Mouse (Mus musculus) embryonic fibroblast, embryonic 13.5 days (primary cell): ENCODE measurements around the gene Map3k4. TPM values are rescaled to one million over a fixed set of nuclear protein-coding genes. Genes with fewer than 3 reads are reported as not detected.
"Not testable (repeated sequence)": the region's sequence is repeated elsewhere in the genome, so short reads cannot be mapped to it uniquely, and the experiment has no call there.

Experiments used
- H3K27ac ChIP-seq: 2 replicates; pipeline ENCODE4 v1.5.1; 2012; ENCODE audit warnings: low read length, control low read depth, inconsistent platforms; ENCODE audit not compliant: insufficient read depth
- H3K4me1 ChIP-seq: 2 replicates; pipeline ENCODE4 v1.6.1; 2011; ENCODE audit warnings: low read length; ENCODE audit not compliant: control insufficient read depth, insufficient read depth
- H3K4me3 ChIP-seq: 2 replicates; pipeline ENCODE4 v1.5.1; 2011; ENCODE audit warnings: mild to moderate bottlenecking, control low read depth, low read length; ENCODE audit not compliant: insufficient read depth
- CTCF ChIP-seq: IDR thresholded peaks from 2 replicates; pipeline ENCODE4 v1.5.1; 2011; ENCODE audit warnings: mild to moderate bottlenecking, control low read depth, low read length, moderate library complexity, borderline replicate concordance; ENCODE audit not compliant: insufficient read depth
- POLR2A ChIP-seq: IDR thresholded peaks from 2 replicates; pipeline ENCODE4 v1.6.1; 2011; ENCODE audit warnings: low read depth, mild to moderate bottlenecking, control low read depth, low read length, moderate library complexity
- polyA plus RNA-seq: library from polyadenylated mRNA; stranded (reverse); fragments of >200 nt; gene quantifications from 2 replicates; pipeline ENCODE4 v1.2.4, GENCODE M21; 2011; ENCODE audit warnings: low read depth; ENCODE audit not compliant: missing spikeins, insufficient read length

Gene Map3k4
- polyA plus RNA-seq, 1 experiment: 14.8 TPM

GRCm38 (mm10) chr17:12293571-12293970 lies 25.0 kb downstream of the Map3k4 start:
- TF ChIP-seq CTCF (no peak), POLR2A (no peak)
- Histone ChIP-seq H3K4me1 (peaks cover 31% of the 10 kb centered on the region), H3K27ac (0 out of 2 replicates have a peak overlapping the region, but pooled peaks have one; percentile 16), H3K4me3 (no peak overlapping the region)

- H3K27ac ChIP-seq: peak overlapping the region; percentile 21; the same call in 1 of the 2 replicates
- H3K4me3 ChIP-seq: no peak overlapping the region
- H3K4me1 ChIP-seq: peaks cover 31% of the 10 kb centered on the region
- no peak for TF ChIP-seq POLR2A
- no peak for TF ChIP-seq CTCF
Measured at GRCm38 (mm10) chr17:12292877-12293276, 25.7 kb downstream of the Map3k4 start.

DNA sequence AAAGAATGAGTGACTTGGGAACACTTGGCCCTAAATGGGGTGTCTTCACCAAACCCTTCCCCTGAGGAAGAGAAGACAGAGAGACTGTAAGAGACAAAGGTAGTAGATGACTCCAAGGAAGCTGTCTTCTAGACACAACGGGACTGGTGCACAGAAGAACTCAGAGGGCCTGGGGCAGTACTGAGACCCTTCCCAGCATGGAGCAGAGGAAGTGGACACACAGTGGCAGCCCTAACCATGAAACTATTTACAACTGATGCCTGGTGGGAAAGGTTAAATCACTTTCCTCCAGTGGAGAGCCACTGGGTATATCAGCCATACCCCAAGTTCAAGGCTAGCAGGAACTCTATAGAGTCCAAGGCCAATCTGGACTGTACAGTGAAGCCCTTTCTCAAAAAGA lies 26.2 kb downstream of the Map3k4 start:
- no peak overlapping the region for H3K4me3 ChIP-seq
- peaks cover 31% of the 10 kb centered on the region for H3K4me1 ChIP-seq
- H3K27ac ChIP-seq: peak overlapping the region; percentile 10; the same call in 1 of the 2 replicates
- TF ChIP-seq CTCF (no peak), POLR2A (no peak)

- peak overlapping the region; percentile 48 for H3K27ac ChIP-seq
- H3K4me1 ChIP-seq: peaks cover 27% of the 10 kb centered on the region
- TF ChIP-seq CTCF (no peak), POLR2A (no peak)
- H3K4me3 ChIP-seq: no peak overlapping the region
Measured at GRCm38 (mm10) chr17:12291151-12291550, 27.4 kb downstream of the Map3k4 start.

DNA sequence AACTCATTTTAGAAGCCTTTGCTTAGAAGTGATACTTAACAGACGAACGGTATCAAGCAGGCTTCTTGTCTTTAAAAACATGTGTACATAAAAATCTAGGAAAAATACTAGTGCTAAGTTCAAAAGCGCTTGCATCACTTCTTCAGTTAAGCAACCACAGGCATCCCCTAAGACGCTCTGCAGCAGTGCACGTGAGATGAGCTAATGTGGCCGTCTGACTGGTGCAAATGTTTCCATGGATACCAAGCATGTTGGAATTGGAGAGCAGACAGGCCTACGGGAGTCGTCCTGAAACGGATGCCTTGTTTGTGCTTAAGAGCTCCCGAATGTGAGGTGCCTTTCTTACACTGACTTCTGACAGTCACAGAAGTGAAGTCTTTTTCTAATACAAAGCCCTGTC lies 27.9 kb downstream of the Map3k4 start:
- Histone ChIP-seq H3K4me1 (peaks cover 27% of the 10 kb centered on the region), H3K4me3 (no peak overlapping the region), H3K27ac (peak overlapping the region; percentile 48)
- TF ChIP-seq CTCF (no peak), POLR2A (no peak)

DNA sequence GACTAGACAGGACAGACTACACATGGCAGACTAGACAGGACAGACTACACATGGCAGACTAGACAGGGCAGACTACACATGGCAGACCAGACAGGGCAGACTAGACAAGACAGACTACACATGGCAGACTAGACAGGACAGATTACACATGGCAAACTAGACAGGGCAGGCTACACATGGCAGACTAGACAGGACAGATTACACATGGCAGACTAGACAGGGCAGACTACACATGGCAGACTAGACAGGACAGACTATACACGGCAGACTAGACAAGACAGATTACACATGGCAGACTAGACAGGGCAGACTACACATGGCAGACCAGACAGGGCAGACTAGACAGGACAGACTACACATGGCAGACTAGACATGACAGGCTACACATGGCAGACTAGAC lies 28.8 kb downstream of the Map3k4 start:
- H3K4me3 ChIP-seq, H3K27ac ChIP-seq: not testable (repeated sequence)
- peaks cover 27% of the 10 kb centered on the region for H3K4me1 ChIP-seq

DNA sequence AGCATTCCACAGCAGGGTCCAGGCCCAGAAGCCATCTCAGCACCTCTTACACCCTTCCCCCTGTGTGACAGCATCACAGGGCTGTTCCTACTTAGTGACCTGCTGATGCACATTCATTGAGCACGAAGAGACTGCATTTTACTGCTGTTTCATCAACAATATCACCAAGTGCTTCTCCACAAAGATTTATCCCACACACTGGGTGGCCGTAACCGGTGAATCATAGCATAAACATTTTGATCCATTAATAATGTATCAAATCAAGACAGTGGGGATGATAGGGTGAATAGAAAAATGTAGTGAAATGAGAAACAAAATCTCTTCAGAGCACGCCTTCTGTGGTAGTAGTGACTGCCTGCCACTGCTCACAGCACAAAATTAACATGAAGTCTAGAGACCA lies 29.7 kb downstream of the Map3k4 start:
- TF ChIP-seq CTCF: no peak
- no peak for TF ChIP-seq POLR2A
- Histone ChIP-seq H3K4me1 (peaks cover 19% of the 10 kb centered on the region), H3K4me3 (no peak overlapping the region), H3K27ac (no peak overlapping the region)

GRCm38 (mm10) chr17:12279810-12280209 lies 38.8 kb downstream of the Map3k4 start:
- no peak for TF ChIP-seq POLR2A
- TF ChIP-seq CTCF: no peak
- no peak overlapping the region for H3K27ac ChIP-seq
- H3K4me1 ChIP-seq: peaks cover 12% of the 10 kb centered on the region
- H3K4me3 ChIP-seq: no peak overlapping the region

DNA sequence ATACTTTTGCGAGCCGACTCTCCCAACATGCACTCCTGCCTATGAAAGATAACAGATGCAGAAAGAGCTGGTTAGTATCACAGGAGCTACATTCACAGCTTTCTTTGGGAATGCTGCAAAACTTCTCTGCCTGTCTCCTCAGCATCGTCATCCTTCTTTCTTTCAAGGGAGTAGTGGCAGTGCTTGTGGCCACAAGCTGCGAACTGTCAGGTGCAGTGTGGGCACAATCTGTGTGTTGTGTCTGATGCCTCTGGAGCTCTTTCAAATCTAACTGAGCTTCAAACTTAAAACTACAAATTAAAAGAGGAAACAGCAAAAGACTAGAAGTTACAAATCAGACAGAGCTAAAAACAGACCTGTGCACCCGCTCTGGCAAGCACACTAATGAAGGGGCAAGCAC lies 40.5 kb downstream of the Map3k4 start:
- TF ChIP-seq POLR2A: no peak
- Histone ChIP-seq H3K27ac (no peak overlapping the region), H3K4me1 (peaks cover 16% of the 10 kb centered on the region), H3K4me3 (no peak overlapping the region)

- Histone ChIP-seq H3K4me1 (peaks cover 16% of the 10 kb centered on the region), H3K27ac (no peak overlapping the region)
- no peak for TF ChIP-seq CTCF
- no peak for TF ChIP-seq POLR2A
Measured at GRCm38 (mm10) chr17:12277297-12277696, 41.3 kb downstream of the Map3k4 start.

More at GRCm38 (mm10) chr17:12277297-12277696, 41.3 kb downstream of the Map3k4 start:
- no peak overlapping the region for H3K4me3 ChIP-seq
